Mouse (Mus musculus) brain, embryonic 14.5 days (tissue): ENCODE results near the gene Bricd5.

Experiments
- CTCF ChIP-seq: fragments of 200-500 bp; IDR thresholded peaks from 2 replicates; pipeline ENCODE4 v1.5.1; 2012; ENCODE audit warnings: inconsistent platforms, mild to moderate bottlenecking, moderate library complexity, borderline replicate concordance; ENCODE audit not compliant: insufficient read depth, insufficient read length; ENCODE audit errors: extremely low read depth
- POLR2A ChIP-seq: fragments of 200-500 bp; IDR thresholded peaks from 2 replicates; pipeline ENCODE4 v1.6.1; 2012; ENCODE audit warnings: mild to moderate bottlenecking, inconsistent platforms, borderline replicate concordance; ENCODE audit not compliant: poor library complexity, insufficient read depth, insufficient read length, severe bottlenecking; ENCODE audit errors: extremely low read depth

- TF ChIP-seq CTCF (no peak), POLR2A (no peak)
These were observed 10.8 kb upstream of the Bricd5 start for GRCm38 (mm10) chr17:24462932-24463331.
